Mouse (Mus musculus) urinary bladder, adult 2 months (tissue): Measurements from ENCODE around the gene Nicn1. TPM values are rescaled to one million over a fixed set of nuclear protein-coding genes. Genes with fewer than 3 reads are reported as not detected.

Source experiments
- DNase-seq: peaks from one replicate; pipeline ENCODE4 v3.0.0; 2022; ENCODE audit warnings: low spot score
- polyA plus RNA-seq: library from polyadenylated mRNA; depleted of rRNA; stranded (reverse); fragments of >200 nt; gene quantifications from 2 replicates; pipeline ENCODE4 v1.2.3, GENCODE M21; 2012; rRNA removed

Nicn1 gene
- polyA plus RNA-seq, 1 experiment: 32.8 TPM

- DNase-seq: no peak
These were observed 47.8 kb downstream of the Nicn1 start for GRCm38 (mm10) chr9:108337848-108338550.

GRCm38 (mm10) chr9:108338551-108338885, 48.3 kb downstream of the Nicn1 start:
- DNase-seq: no peak

- DNase-seq: peak; percentile 82
These were observed 48.9 kb downstream of the Nicn1 start, which contains the start of gene Gpx1 for GRCm38 (mm10) chr9:108338886-108339781. Gene Gpx1, plus strand, starts transcription at chr9:108338903.

- DNase-seq: peak; percentile 32
These were observed 49.6 kb downstream of the Nicn1 start for GRCm38 (mm10) chr9:108339886-108340257.

GRCm38 (mm10) chr9:108340258-108341138, 50.3 kb downstream of the Nicn1 start:
- no peak for DNase-seq

GRCm38 (mm10) chr9:108341139-108341475, 50.9 kb downstream of the Nicn1 start:
- DNase-seq: no peak

- DNase-seq: no peak
These were observed 51.6 kb downstream of the Nicn1 start for GRCm38 (mm10) chr9:108341801-108342200.

GRCm38 (mm10) chr9:108342301-108342831, 52.1 kb downstream of the Nicn1 start:
- no peak for DNase-seq

GRCm38 (mm10) chr9:108343331-108343730, 53.1 kb downstream of the Nicn1 start:
- no peak for DNase-seq

- no peak for DNase-seq
These were observed 53.6 kb downstream of the Nicn1 start for GRCm38 (mm10) chr9:108343835-108344234.

GRCm38 (mm10) chr9:108344471-108344870, 54.2 kb downstream of the Nicn1 start:
- no peak for DNase-seq

Other genes with a start within 250 kb of the Nicn1 start
- 18.8 and 23.9 TPM in 2 replicates for gene Gmppb, start 241.2 kb upstream of the Nicn1 start, polyA plus RNA-seq
- gene Amigo3, start 237.3 kb upstream of the Nicn1 start, polyA plus RNA-seq: 2.3 and 2.6 TPM in 2 replicates
- 5.6 and 6.2 TPM in 2 replicates for gene Mst1, start 210.0 kb upstream of the Nicn1 start, polyA plus RNA-seq
- 54.6 and 60.6 TPM in 2 replicates for gene Rnf123, start 207.1 kb upstream of the Nicn1 start, polyA plus RNA-seq
- 58.4 and 64.1 TPM in 2 replicates for gene Apeh, start 195.8 kb upstream of the Nicn1 start, polyA plus RNA-seq
- gene Bsn, start 100.0 kb upstream of the Nicn1 start, polyA plus RNA-seq: 0.41 and 0.44 TPM in 2 replicates
- 38.3 and 71.9 TPM in 2 replicates for gene Dag1, start 26.5 kb upstream of the Nicn1 start, polyA plus RNA-seq
- 34.0 and 35.5 TPM in 2 replicates for gene Amt, start 6.4 kb downstream of the Nicn1 start, polyA plus RNA-seq
- 304 and 339 TPM in 2 replicates for gene Rhoa, start 15.7 kb downstream of the Nicn1 start, polyA plus RNA-seq
- gene Tcta, start 15.7 kb downstream of the Nicn1 start, polyA plus RNA-seq: 80.0 and 107 TPM in 2 replicates
- gene Gpx1, start 48.5 kb downstream of the Nicn1 start, polyA plus RNA-seq: 703 and 735 TPM in 2 replicates
- 64.1 and 77.6 TPM in 2 replicates for gene Usp4, start 57.4 kb downstream of the Nicn1 start, polyA plus RNA-seq
- gene 1700102P08Rik, start 102.4 kb downstream of the Nicn1 start, polyA plus RNA-seq: 0.22 and 0.39 TPM in 2 replicates
- gene Ccdc36, start 138.1 kb downstream of the Nicn1 start, polyA plus RNA-seq: 0.06 TPM in 2 replicates
- gene BC048562, start 146.1 kb downstream of the Nicn1 start, polyA plus RNA-seq: not detected in 2 replicates
- gene Ccdc71, start 170.1 kb downstream of the Nicn1 start, polyA plus RNA-seq: 24.5 and 25.9 TPM in 2 replicates
- 83.4 and 103 TPM in 2 replicates for gene Klhdc8b, start 171.2 kb downstream of the Nicn1 start, polyA plus RNA-seq
- gene Lamb2, start 189.3 kb downstream of the Nicn1 start, polyA plus RNA-seq: 147 and 181 TPM in 2 replicates
- gene Usp19, start 200.2 kb downstream of the Nicn1 start, polyA plus RNA-seq: 133 and 144 TPM in 2 replicates
- 145 and 162 TPM in 2 replicates for gene Qars, start 217.3 kb downstream of the Nicn1 start, polyA plus RNA-seq
- 81.8 and 89.8 TPM in 2 replicates for gene Qrich1, start 226.4 kb downstream of the Nicn1 start, polyA plus RNA-seq